Mouse (Mus musculus) heart, embryonic 14.5 days (tissue): ENCODE data around the gene 2900026A02Rik. TPM values are rescaled to one million over a fixed set of nuclear protein-coding genes. Genes with fewer than 3 reads are reported as not detected.

Source experiments
- ATAC-seq: fragments of 200-750 bp; cut with Nextera tagmentation; 2 replicates; pipeline ENCODE4 v1.8.0; 2017; ENCODE audit warnings: low read depth, moderate TSS enrichment; ENCODE audit not compliant: insufficient number of reproducible peaks, insufficient read depth, low FRiP score
- H3K27ac ChIP-seq, 2 experiments: fragments of 200-500 bp in 1 of 2; fragments of 300-500 bp in 1 of 2; sonication (generic) in 1 of 2; replicated peaks in 1 of 2; 2 replicates each; pipeline ENCODE4 v1.5.1; 2012 to 2014; ENCODE audit warnings: low read depth in 2 of 2, low read length in 2 of 2, control low read depth in 1 of 2, mild to moderate bottlenecking in 1 of 2, mixed read lengths in 1 of 2; ENCODE audit not compliant: control insufficient read depth in 1 of 2, insufficient read depth in 1 of 2
- H3K27me3 ChIP-seq: fragments of 300-500 bp; sonication (generic); 2 replicates; pipeline ENCODE4 v1.6.1; 2014; ENCODE audit warnings: mild to moderate bottlenecking, low read length, control low read depth; ENCODE audit not compliant: control insufficient read depth, insufficient read depth
- H3K36me3 ChIP-seq: fragments of 300-500 bp; sonication (generic); 2 replicates; pipeline ENCODE4 v1.6.1; 2014; ENCODE audit warnings: mild to moderate bottlenecking, control low read depth, low read length, mixed read lengths; ENCODE audit not compliant: control insufficient read depth, insufficient read depth
- H3K4me1 ChIP-seq, 2 experiments: fragments of 200-500 bp in 1 of 2; fragments of 300-500 bp in 1 of 2; sonication (generic) in 1 of 2; 2 replicates each; pipeline ENCODE4 v1.6.1; 2012 to 2014; ENCODE audit warnings: low read length in 2 of 2, control low read depth in 1 of 2, mixed read lengths in 1 of 2; ENCODE audit not compliant: control insufficient read depth in 2 of 2, insufficient read depth in 2 of 2
- H3K4me2 ChIP-seq: fragments of 300-500 bp; sonication (generic); 2 replicates; pipeline ENCODE4 v1.6.1; 2014; ENCODE audit warnings: mild to moderate bottlenecking, low read length
- H3K4me3 ChIP-seq, 2 experiments: fragments of 200-500 bp in 1 of 2; fragments of 300-500 bp in 1 of 2; sonication (generic) in 1 of 2; 2 replicates each; pipeline ENCODE4 v1.5.1; 2012 to 2014; ENCODE audit warnings: low read length in 2 of 2, mild to moderate bottlenecking in 2 of 2, control low read depth in 1 of 2, low read depth in 1 of 2, moderate library complexity in 1 of 2; ENCODE audit not compliant: control insufficient read depth in 1 of 2, insufficient read depth in 1 of 2
- H3K9ac ChIP-seq: fragments of 300-500 bp; sonication (generic); 2 replicates; pipeline ENCODE4 v1.6.1; 2014; ENCODE audit warnings: mild to moderate bottlenecking, low read length
- H3K9me3 ChIP-seq: fragments of 300-500 bp; sonication (generic); 2 replicates; pipeline ENCODE4 v1.6.1; 2016; ENCODE audit warnings: low read length, control low read depth; ENCODE audit not compliant: control insufficient read depth
- WGBS: fragments of 180-500 bp; shearing (Covaris S2); extraction: QIAGEN DNeasy Blood & Tissue Kit; methylation state at CpG from one replicate; pipeline ENCODE4 v1.1.7; 2014; 5-methylcytosine and 5-hydroxymethylcytosine counted together
- polyA plus RNA-seq: library from polyadenylated mRNA; unstranded; fragments of >200 nt; fragmentation: Nextera tagmentation; extraction: Ambion mirVana; gene quantifications from 2 replicates; pipeline ENCODE4 v1.2.1, GENCODE M21; 2014

The 2900026A02Rik gene
- polyA plus RNA-seq, 1 experiment from 2014 or later = 10.3 TPM

- ATAC-seq = no peak
- H3K27ac ChIP-seq = no peak overlapping the region
Measured at GRCm38 (mm10) chr5:113163116-113163515, 57.9 kb downstream of the 2900026A02Rik start.

DNA sequence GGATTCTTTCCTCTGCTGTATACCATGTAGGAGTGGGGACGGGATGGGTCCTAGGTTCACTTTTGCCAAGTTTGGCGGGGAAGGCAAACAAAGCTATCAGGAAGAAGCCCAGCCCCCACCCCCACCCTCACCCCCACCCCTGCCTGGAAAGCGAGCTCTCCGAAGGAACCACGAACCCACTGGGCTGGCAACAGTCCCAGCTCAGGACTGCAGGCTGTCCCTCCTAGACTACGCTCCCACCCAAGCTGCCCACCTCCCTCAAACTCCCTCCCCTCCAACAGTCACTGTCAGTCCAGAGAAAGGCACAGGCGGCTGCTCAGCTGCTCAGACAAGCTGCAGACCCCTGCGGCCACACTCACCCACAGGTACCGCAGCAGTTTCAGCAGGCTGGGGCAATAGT, 58.3 kb downstream of the 2900026A02Rik start:
- Histone ChIP-seq H3K4me1 (peaks cover 33 to 57% of the 10 kb centered on the region in 2 experiments), H3K4me3 (peak overlapping the region; percentile 26 to 27; a peak in 3 of 4 replicates), H3K9ac (peak overlapping the region; percentile 62), H3K9me3 (no peaks in the 10 kb centered on the region), H3K4me2 (peak overlapping the region; percentile 66), H3K27ac (no peak overlapping the region), H3K36me3 (no peaks in the 10 kb centered on the region), H3K27me3 (no peaks in the 10 kb centered on the region)
- WGBS = 4% methylated on average over 9 of the region's 9 CpGs
- ATAC-seq = no peak

More at GRCm38 (mm10) chr5:113163116-113163515, 57.9 kb downstream of the 2900026A02Rik start:
- Histone ChIP-seq H3K4me3 (peak overlapping the region; percentile 26 to 27; a peak in 3 of 4 replicates), H3K4me2 (peak overlapping the region; percentile 66), H3K27me3 (no peaks in the 10 kb centered on the region), H3K4me1 (peaks cover 29 to 53% of the 10 kb centered on the region in 2 experiments), H3K9me3 (no peaks in the 10 kb centered on the region), H3K36me3 (no peaks in the 10 kb centered on the region), H3K9ac (peak overlapping the region; percentile 62)
- 3% methylated on average over 13 of the region's 13 CpGs for WGBS

GRCm38 (mm10) chr5:113161576-113161975, 59.5 kb downstream of the 2900026A02Rik start:
- no peak for ATAC-seq
- Histone ChIP-seq H3K9me3 (no peaks in the 10 kb centered on the region), H3K9ac (no peak overlapping the region), H3K4me3 (no peak overlapping the region), H3K27ac (no peak overlapping the region), H3K36me3 (no peaks in the 10 kb centered on the region), H3K27me3 (no peaks in the 10 kb centered on the region), H3K4me2 (no peak overlapping the region), H3K4me1 (peaks cover 38 to 64% of the 10 kb centered on the region in 2 experiments)
- 93% methylated on average over 6 of the region's 6 CpGs for WGBS

GRCm38 (mm10) chr5:113160320-113160719, 60.7 kb downstream of the 2900026A02Rik start:
- H3K4me2 ChIP-seq = no peak overlapping the region
- peak overlapping the region in 1 of 2 experiments; percentile 19; a peak in 1 of 4 replicates for H3K27ac ChIP-seq
- WGBS = 81% methylated on average over 10 of the region's 10 CpGs

GRCm38 (mm10) chr5:113158759-113159355, 62.2 kb downstream of the 2900026A02Rik start:
- ATAC-seq = no peak; the same call in 1 of the 2 replicates
- Histone ChIP-seq H3K4me2 (no peak overlapping the region), H3K27ac (peak overlapping the region; percentile 21 to 48; a peak in 2 of 4 replicates)

More at GRCm38 (mm10) chr5:113160320-113160719, 60.7 kb downstream of the 2900026A02Rik start:
- Histone ChIP-seq H3K27me3 (no peaks in the 10 kb centered on the region), H3K4me3 (no peak overlapping the region), H3K9ac (no peak overlapping the region), H3K36me3 (no peaks in the 10 kb centered on the region), H3K4me1 (peaks cover 36 to 62% of the 10 kb centered on the region in 2 experiments), H3K9me3 (no peaks in the 10 kb centered on the region)
- ATAC-seq = no peak

GRCm38 (mm10) chr5:113157588-113157987, 63.4 kb downstream of the 2900026A02Rik start:
- Histone ChIP-seq H3K27me3 (no peaks in the 10 kb centered on the region), H3K27ac (peak overlapping the region; percentile 15 to 48; a peak in 3 of 4 replicates), H3K36me3 (no peaks in the 10 kb centered on the region), H3K4me3 (no peak overlapping the region), H3K9me3 (no peaks in the 10 kb centered on the region), H3K4me1 (peaks cover 42 to 56% of the 10 kb centered on the region in 2 experiments), H3K4me2 (no peak overlapping the region), H3K9ac (0 out of 2 replicates have a peak overlapping the region, but pooled peaks have one; percentile 14)
- whole genome bisulfite sequencing = 21% methylated on average over 10 of the region's 10 CpGs
- no peak for ATAC-seq

More at GRCm38 (mm10) chr5:113158759-113159355, 62.2 kb downstream of the 2900026A02Rik start:
- no peaks in the 10 kb centered on the region for H3K27me3 ChIP-seq
- H3K4me1 ChIP-seq = peaks cover 36 to 54% of the 10 kb centered on the region in 2 experiments
- H3K36me3 ChIP-seq = no peaks in the 10 kb centered on the region
- H3K9me3 ChIP-seq = no peaks in the 10 kb centered on the region
- H3K4me3 ChIP-seq = no peak overlapping the region
- WGBS = 46% methylated on average over 8 of the region's 8 CpGs
- no peak overlapping the region for H3K9ac ChIP-seq

DNA sequence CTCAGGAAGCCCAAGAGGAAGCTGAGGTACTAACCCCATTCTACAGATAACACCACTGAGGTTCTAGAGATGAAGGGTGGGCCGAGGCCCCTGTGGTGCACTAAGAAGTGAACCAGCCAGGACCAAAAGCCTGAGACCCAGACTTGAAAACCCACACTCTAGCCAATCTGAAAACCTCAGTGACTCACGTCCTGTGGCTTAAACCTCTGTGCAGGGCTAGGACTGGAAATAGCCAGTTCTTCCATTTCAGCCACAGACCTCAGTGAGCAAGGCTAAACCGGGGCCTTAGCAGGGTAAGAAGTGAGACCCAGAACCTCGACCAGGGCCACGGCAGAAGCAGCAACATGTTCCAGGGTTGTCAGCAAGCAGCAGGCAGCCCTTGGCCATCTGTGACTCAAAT, 64.0 kb downstream of the 2900026A02Rik start:
- WGBS = 58% methylated on average over 5 of the region's 5 CpGs
- Histone ChIP-seq H3K9ac (no peak overlapping the region), H3K4me3 (no peak overlapping the region), H3K27me3 (no peaks in the 10 kb centered on the region), H3K27ac (no peak overlapping the region; a peak in 1 of 4 replicates), H3K9me3 (no peaks in the 10 kb centered on the region), H3K36me3 (no peaks in the 10 kb centered on the region), H3K4me2 (no peak overlapping the region), H3K4me1 (peaks cover 40 to 53% of the 10 kb centered on the region in 2 experiments)
- no peak for ATAC-seq
